Mouse (Mus musculus) skeletal muscle tissue, postnatal 0 days (tissue): ENCODE results near the gene Vps53. TPM values are rescaled to one million over a fixed set of nuclear protein-coding genes. Genes with fewer than 3 reads are reported as not detected.

Experiments used
- polyA plus RNA-seq: library from polyadenylated mRNA; unstranded; fragments of >200 nt; fragmentation: Nextera tagmentation; extraction: Ambion mirVana; gene quantifications from 2 replicates; pipeline ENCODE4 v1.2.1, GENCODE M21; 2015

The Vps53 gene
- polyA plus RNA-seq = 22.4 and 22.7 TPM in 2 replicates

DNA sequence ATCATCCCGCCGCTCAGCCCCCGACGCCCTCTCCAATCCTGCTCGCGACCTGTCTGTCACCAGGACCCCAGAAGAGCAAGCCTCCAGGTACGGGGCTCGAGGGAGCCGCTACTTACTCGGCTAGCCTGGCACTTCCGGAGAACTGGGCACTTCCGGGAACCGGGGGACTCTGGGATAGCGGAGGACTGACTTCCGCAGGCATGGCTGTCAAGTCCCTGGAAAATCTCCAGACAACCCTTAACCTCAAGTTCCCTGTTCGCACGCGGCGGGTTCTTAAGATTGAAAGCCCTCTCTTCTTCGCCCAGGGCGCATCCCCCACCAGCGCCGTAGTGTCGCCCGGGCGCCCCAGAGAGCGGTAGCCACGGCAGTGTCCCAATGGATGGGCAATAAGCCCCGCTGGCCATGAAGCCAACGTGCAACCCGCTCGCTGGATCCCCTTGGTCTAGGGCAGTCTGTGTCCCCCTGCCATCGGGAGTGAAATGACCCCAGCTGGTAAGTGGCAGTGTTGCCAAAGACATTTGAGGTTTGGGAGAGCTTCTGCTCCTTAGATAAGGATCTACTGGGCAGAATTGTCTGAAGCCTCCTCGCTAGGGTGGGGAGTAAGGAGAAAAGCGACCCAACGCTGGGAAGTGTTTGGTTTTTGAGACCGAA lies at the start of gene Vps53, which contains the start of gene Fam57a:
Vps53 (minus strand) TSS at position 153 of the 651 bp plus-strand sequence.
Fam57a (plus strand) TSS at position 177 of the 651 bp plus-strand sequence.

DNA sequence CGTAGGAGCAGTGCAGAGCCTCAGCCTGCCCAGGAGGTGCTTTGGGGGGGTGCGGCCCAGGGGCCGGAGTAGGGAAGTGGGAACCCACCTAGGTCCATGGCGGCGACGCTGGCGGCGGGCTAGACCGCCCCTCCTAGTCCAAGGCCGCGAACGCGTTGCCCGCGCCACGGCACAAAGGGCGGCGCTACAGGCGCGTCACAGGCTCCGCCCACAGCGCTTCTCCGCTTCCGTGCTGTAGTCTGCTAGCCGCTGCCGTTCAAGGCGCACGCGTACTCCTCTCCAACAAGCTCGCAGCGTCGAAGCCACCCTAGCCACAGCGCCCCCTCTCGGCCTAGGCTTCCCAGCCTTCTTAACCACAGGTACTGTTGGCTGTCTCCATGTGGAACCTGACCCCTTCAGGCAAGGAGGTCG lies 37.9 kb upstream of the Vps53 start, which contains the start of the genes Dbil5 and Gemin4:
Dbil5 (plus strand) TSS at position 219 of the 411 bp plus-strand sequence.
Gemin4 (minus strand) TSS at position 275 of the 411 bp plus-strand sequence.

GRCm38 (mm10) chr11:76027139-76028071 lies 152.0 kb downstream of the Vps53 start, which contains the start of gene Rflnb:
Gene Rflnb (minus strand): TSS chr11:76027782.

GRCm38 (mm10) chr11:75999440-76000155 lies 179.8 kb downstream of the Vps53 start, which contains the start of gene 1700016K19Rik:
Gene 1700016K19Rik (plus strand): TSS chr11:75999912.

Other genes with a start within 250 kb of the Vps53 start
- 4.1 and 5.5 TPM in 2 replicates for gene Rph3al, start 241.2 kb downstream of the Vps53 start, polyA plus RNA-seq
- gene 1700016K19Rik, start 179.7 kb downstream of the Vps53 start, polyA plus RNA-seq = not detected in 2 replicates
- gene Rflnb, start 151.9 kb downstream of the Vps53 start, polyA plus RNA-seq = 24.3 and 31.9 TPM in 2 replicates
- 8.9 and 14.6 TPM in 2 replicates for gene Fam57a, start within 50 bp of the Vps53 start, polyA plus RNA-seq
- gene Dbil5, start 38.0 kb upstream of the Vps53 start, polyA plus RNA-seq = 0.27 and 0.57 TPM in 2 replicates
- gene Gemin4, start 38.0 kb upstream of the Vps53 start, polyA plus RNA-seq = 4.5 and 7.6 TPM in 2 replicates
- gene Mrm3, start 64.1 kb upstream of the Vps53 start, polyA plus RNA-seq = 30.7 and 32.4 TPM in 2 replicates
- 63.2 and 75.6 TPM in 2 replicates for gene Glod4, start 64.1 kb upstream of the Vps53 start, polyA plus RNA-seq
- 35.3 and 36.2 TPM in 2 replicates for gene Nxn, start 219.5 kb upstream of the Vps53 start, polyA plus RNA-seq
- 80.5 and 85.0 TPM in 2 replicates for gene Timm22, start 227.3 kb upstream of the Vps53 start, polyA plus RNA-seq